8 mouse cellular contexts compared by ENCODE assay signal in genomic region chr13:55099726-55100478, GRCm38 (mm10). TPM values are rescaled to one million over a fixed set of nuclear protein-coding genes. Genes with fewer than 3 reads are reported as not detected.
DNase-seq lines count a peak whose midpoint lies in the region; ATAC-seq and TF ChIP-seq lines count a peak whose summit lies in the region.

Gene Uimc1, minus strand, starts transcription at chr13:55100300.

- peak; percentile 96 for ATAC-seq in embryonic facial prominence, embryonic 14.5 days (ENCODE audit: low read depth)
- peak; percentile 88 for ATAC-seq in liver, embryonic 11.5 days (replicated peaks; ENCODE audit: low FRiP score)

- DNase-seq in CD4-positive helper T cell, adult 2 months (ENCODE audit: low read depth, low spot score) = peak; percentile 90
- peak; percentile 96 for DNase-seq in embryonic facial prominence, embryonic 14.5 days (ENCODE audit: low spot score)
- DNase-seq in heart, adult 8-10 months (ENCODE audit: low spot score) = peak; percentile 65
- DNase-seq in kidney, adult 8-10 months = peak; percentile 72 to 76
- DNase-seq in liver, embryonic 11.5 days (ENCODE audit: low spot score) = peak; percentile 88
- peak; percentile 79 to 90 for DNase-seq in spleen, postnatal 4 days (ENCODE audit: low spot score in 2 of 2)

- under 1% methylated on average over 71 of the region's 81 CpGs for WGBS in bone marrow, adult 2 months
- under 1% methylated on average over 26 of the region's 81 CpGs for WGBS in embryonic facial prominence, embryonic 14.5 days
- under 1% methylated on average over 71 of the region's 81 CpGs for WGBS in liver, embryonic 11.5 days

- peak within 1 kb of the TSS; percentile 77 for H3K4me2 ChIP-seq in embryonic facial prominence, embryonic 14.5 days (ENCODE audit: low read depth, low read length)
- H3K4me2 ChIP-seq in liver, embryonic 11.5 days = peak within 1 kb of the TSS; percentile 87
- peak within 1 kb of the TSS; percentile 93 for H3K4me2 ChIP-seq in myocyte (ENCODE audit: low read depth)

- no peaks in the 10 kb centered on the region for H3K9me3 ChIP-seq in embryonic facial prominence, embryonic 14.5 days (ENCODE audit: control insufficient read depth, low read length)
- H3K9me3 ChIP-seq in liver, embryonic 11.5 days (ENCODE audit: control insufficient read depth, low read length) = no peaks in the 10 kb centered on the region

- no peaks in the 10 kb centered on the region for H3K27me3 ChIP-seq in embryonic facial prominence, embryonic 14.5 days (replicated peaks; ENCODE audit: control insufficient read depth, insufficient read depth, low read length)
- no peaks in the 10 kb centered on the region for H3K27me3 ChIP-seq in liver, embryonic 11.5 days (replicated peaks; ENCODE audit: control insufficient read depth, insufficient read depth, low read length)
- H3K27me3 ChIP-seq in myocyte (ENCODE audit: control insufficient read depth, insufficient read depth, insufficient read length) = no peaks in the 10 kb centered on the region

- no peaks in the 10 kb centered on the region for H3K36me3 ChIP-seq in embryonic facial prominence, embryonic 14.5 days (ENCODE audit: control insufficient read depth, insufficient read depth, low read length)
- no peaks in the 10 kb centered on the region for H3K36me3 ChIP-seq in liver, embryonic 11.5 days (ENCODE audit: control insufficient read depth, insufficient read depth, low read length)
- no peaks in the 10 kb centered on the region for H3K36me3 ChIP-seq in myocyte (ENCODE audit: control insufficient read depth, insufficient read depth)

- H3K9ac ChIP-seq in embryonic facial prominence, embryonic 14.5 days (ENCODE audit: low read depth, low read length) = peak within 1 kb of the TSS; percentile 93
- peak within 1 kb of the TSS; percentile 83 for H3K9ac ChIP-seq in liver, embryonic 11.5 days (ENCODE audit: low read depth, low read length)

- peak within 1 kb of the TSS; percentile 62 for H3ac ChIP-seq in myocyte (ENCODE audit: control insufficient read depth, insufficient read length)

- H3K4me3 ChIP-seq in bone marrow, adult 2 months (replicated peaks; ENCODE audit: control insufficient read depth, low read depth, low read length) = peak within 1 kb of the TSS; percentile 92
- H3K4me3 ChIP-seq in embryonic facial prominence, embryonic 14.5 days (ENCODE audit: low read depth, low read length) = peak within 1 kb of the TSS; percentile 88
- peak within 1 kb of the TSS; percentile 81 for H3K4me3 ChIP-seq in liver, embryonic 11.5 days (ENCODE audit: low read depth, low read length)
- peak within 1 kb of the TSS; percentile 34 for H3K4me3 ChIP-seq in myocyte

- H3K4me1 ChIP-seq in bone marrow, adult 2 months (ENCODE audit: control insufficient read depth, insufficient read depth, low read length) = peaks cover 1% of the 10 kb centered on the region; the same call in 1 of the 2 replicates
- H3K4me1 ChIP-seq in embryonic facial prominence, embryonic 14.5 days (ENCODE audit: control insufficient read depth, insufficient read depth, low read length) = peaks cover 7% of the 10 kb centered on the region; the same call in 1 of the 2 replicates
- peaks cover 7% of the 10 kb centered on the region for H3K4me1 ChIP-seq in liver, embryonic 11.5 days (replicated peaks; ENCODE audit: control insufficient read depth, insufficient read depth, low read length)

- peak within 1 kb of the TSS; percentile 91 for H3K27ac ChIP-seq in bone marrow, adult 2 months (ENCODE audit: control insufficient read depth, insufficient read depth, low read depth, low read length, poor library complexity)
- H3K27ac ChIP-seq in embryonic facial prominence, embryonic 14.5 days (replicated peaks; ENCODE audit: low read depth, low read length) = peak within 1 kb of the TSS; percentile 92
- H3K27ac ChIP-seq in liver, embryonic 11.5 days (ENCODE audit: low read depth, low read length) = peak within 1 kb of the TSS; percentile 87

- TF ChIP-seq CTCF in bone marrow, adult 2 months (IDR thresholded peaks at IDR 0.05; ENCODE audit: control insufficient read depth, insufficient read depth, low read length) = no peak

- H3K79me2 ChIP-seq in myocyte (ENCODE audit: control insufficient read depth, insufficient read depth) = peaks cover 39% of the 10 kb centered on the region

- TF ChIP-seq POLR2A in bone marrow, adult 2 months (IDR thresholded peaks at IDR 0.05; ENCODE audit: borderline replicate concordance, control insufficient read depth, low read depth, low read length) = peak; percentile 80; the same call in 1 of the 2 replicates
- TF ChIP-seq POLR2A in myocyte (IDR thresholded peaks at IDR 0.05; ENCODE audit: insufficient read length, low read depth) = peak; percentile 97

TF ChIP-seq in myocyte, 11 proteins besides CTCF, POLR2A, EP300 and RAD21:
- TF ChIP-seq MYOG (IDR thresholded peaks at IDR 0.05; ENCODE audit: control insufficient read depth in 1 of 3, insufficient read depth in 1 of 3, insufficient read length in 2 of 3, low read depth in 2 of 3) = peak in 2 of 3 experiments; percentile 4 to 19
- peak in 1 of 3 experiments; percentile 33 for TF ChIP-seq MYOD1 (IDR thresholded peaks at IDR 0.05; ENCODE audit: control insufficient read depth in 1 of 3, insufficient read length in 2 of 3, low read depth in 2 of 3)
- TF ChIP-seq SRF (IDR thresholded peaks at IDR 0.05; ENCODE audit: control insufficient read depth, insufficient read length, low read depth) = no peak
- peak; percentile 88 for TF ChIP-seq POLR2AphosphoS2 (IDR thresholded peaks at IDR 0.05; ENCODE audit: insufficient read length, low read depth)
- no peak for TF ChIP-seq MAX (IDR thresholded peaks at IDR 0.05; ENCODE audit: low read depth)
- TF ChIP-seq TCF3 (IDR thresholded peaks at IDR 0.05; ENCODE audit: insufficient read length, low read depth) = no peak
TF ChIP-seq in myocyte: peak in this region for 3.

RNA-seq across cellular contexts. Expression of gene Uimc1, which starts in this region (rescaled TPM):
- 48.4 and 70.3 TPM in 2 replicates for polyA plus RNA-seq in bone marrow, adult 2 months (2011; ENCODE audit: insufficient read depth, insufficient read length, low replicate concordance, missing spikeins)
- polyA plus RNA-seq in embryonic facial prominence, embryonic 14.5 days (2014; fragmentation: Nextera tagmentation; extraction: Ambion mirVana) = 27.5 and 29.9 TPM in 2 replicates
- total RNA-seq in heart, adult 8-10 months (2022) = 10 to 100 TPM; 15.6 to 21.3 (median 20.1) TPM
- polyA plus RNA-seq in liver, embryonic 11.5 days (2014; fragmentation: Nextera tagmentation; extraction: Ambion mirVana) = 29.1 and 30.4 TPM in 2 replicates
- 12.3 TPM for polyA plus RNA-seq in myocyte (2012; fragmentation: generic; extraction: Trizol)

Comparison
In these comparisons a context has a peak if more than half of its experiments do, and no peak if none do; other contexts are left out.
1. Peak in every context shown above with its lines: DNase-seq, ATAC-seq, H3K4me3 ChIP-seq and H3K27ac ChIP-seq.
2. H3K4me3 ChIP-seq: peak in every context shown above with its lines; median percentile 92 in bone marrow, adult 2 months; 88 in embryonic facial prominence, embryonic 14.5 days; 81 in liver, embryonic 11.5 days; 34 in myocyte.